Mouse (Mus musculus) bone marrow macrophage, adult 2 months (primary cell): ENCODE results near the gene Slc16a6.
"Not testable (repeated sequence)": the region's sequence is repeated elsewhere in the genome, so short reads cannot be mapped to it uniquely, and the experiment has no call there.

Experiments used
- CTCF ChIP-seq: IDR thresholded peaks from 2 replicates; pipeline ENCODE4 v1.5.1; 2012; ENCODE audit warnings: low read depth, mild to moderate bottlenecking, low read length, moderate library complexity
- POLR2A ChIP-seq: IDR thresholded peaks from 2 replicates; pipeline ENCODE4 v1.6.1; 2012; ENCODE audit warnings: mild to moderate bottlenecking, low read depth, low read length, borderline replicate concordance

GRCm38 (mm10) chr11:109492847-109493464 is 19.6 kb upstream of the Slc16a6 start:
- TF ChIP-seq POLR2A, CTCF: not testable (repeated sequence)
